Mouse (Mus musculus): ENCODE measurements around the gene Ggt6. TPM values are rescaled to one million over a fixed set of nuclear protein-coding genes. Genes with fewer than 3 reads are reported as not detected.

The Ggt6 gene
- total and polyA plus RNA-seq, 3 experiments: 0.04 TPM; not detected in 2

DNA sequence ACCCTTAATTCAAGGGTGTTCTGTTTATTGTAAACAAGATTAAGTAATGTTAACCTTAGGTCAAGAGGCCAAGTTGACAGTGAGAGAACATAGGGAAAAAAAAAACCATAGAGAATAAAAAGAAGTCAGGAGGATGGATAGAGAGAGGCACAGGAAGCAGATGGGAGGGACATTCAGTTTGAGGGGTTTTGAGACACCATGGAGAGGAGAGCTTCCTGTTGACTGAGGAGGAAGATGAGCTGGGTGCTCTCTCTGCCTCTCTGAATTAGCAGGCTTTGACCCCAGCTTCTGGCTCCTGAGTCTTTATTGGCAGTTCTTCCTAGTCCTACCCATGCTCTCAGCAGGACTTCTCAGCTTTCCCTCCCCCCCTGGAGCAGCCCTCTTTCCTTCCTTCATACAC, 10.1 kb upstream of the Ggt6 start:
- Histone ChIP-seq H3K4me1 (ENCODE audit: control insufficient read depth in 1 of 2, insufficient read depth in 2 of 2, low read length in 2 of 2) (peaks cover 4 to 16% of the 10 kb centered on the region in 2 experiments), H3K9me3 (replicated peaks; ENCODE audit: insufficient read depth, low read length) (no peaks in the 10 kb centered on the region), H3K9ac (ENCODE audit: control insufficient read depth, low read depth, low read length, poor library complexity, severe bottlenecking) (peak overlapping the region; percentile 52), H3K79me2 (ENCODE audit: control insufficient read depth, insufficient read depth, low read length, poor library complexity) (no peaks in the 10 kb centered on the region), H3K27me3 (ENCODE audit: control insufficient read depth in 1 of 2, insufficient read depth in 2 of 2, low read length in 2 of 2) (no peaks in the 10 kb centered on the region), H3K4me3 (ENCODE audit: control insufficient read depth in 1 of 2, insufficient read depth in 1 of 2, low read depth in 2 of 2, low read length in 2 of 2) (peak overlapping the region; percentile 30 to 49; a peak in 3 of 4 replicates), H3K36me3 (ENCODE audit: control insufficient read depth in 1 of 2, insufficient read depth in 2 of 2, low read length in 2 of 2) (peaks cover 0 to 6% of the 10 kb centered on the region in 2 experiments; a peak in 2 of 4 replicates), H3K27ac (ENCODE audit: control insufficient read depth, low read depth, low read length) (no peak overlapping the region)
- TF ChIP-seq TAL1 (IDR thresholded peaks at IDR 0.05; ENCODE audit: low read length): no peak
- no peak for TF ChIP-seq CHD2 (IDR thresholded peaks at IDR 0.05; ENCODE audit: low read length)
- TF ChIP-seq MYB (IDR thresholded peaks at IDR 0.05; ENCODE audit: low read depth, low read length): no peak
- no peak for TF ChIP-seq GABPA (IDR thresholded peaks at IDR 0.05; ENCODE audit: low read depth, low read length)
- no peak for TF ChIP-seq CTCF (IDR thresholded peaks at IDR 0.05 in 2 of 3, conservative IDR thresholded peaks at IDR 0.05 in 1 of 3; ENCODE audit: control insufficient read depth in 1 of 3, insufficient read depth in 1 of 3, low read depth in 2 of 3, low read length in 3 of 3, poor library complexity in 1 of 3, severe bottlenecking in 1 of 3)
- TF ChIP-seq HCFC1 (IDR thresholded peaks at IDR 0.05; ENCODE audit: low read depth, low read length): peak; percentile 79
- no peak for TF ChIP-seq GATA1 (IDR thresholded peaks at IDR 0.05; ENCODE audit: low read depth, low read length)
- no peak for TF ChIP-seq BHLHE40 (IDR thresholded peaks at IDR 0.05; ENCODE audit: borderline replicate concordance, low read depth, low read length)
- no peak for TF ChIP-seq ETS1 (IDR thresholded peaks at IDR 0.05; ENCODE audit: low read depth, low read length)
- TF ChIP-seq SIN3A (IDR thresholded peaks at IDR 0.05; ENCODE audit: low read length): no peak
- TF ChIP-seq JUND (IDR thresholded peaks at IDR 0.05; ENCODE audit: low read depth, low read length): no peak
- TF ChIP-seq MYC (IDR thresholded peaks at IDR 0.05; ENCODE audit: low read depth, low read length): no peak
- TF ChIP-seq MAFK (IDR thresholded peaks at IDR 0.05; ENCODE audit: borderline replicate concordance, low read depth, low read length): no peak
- TF ChIP-seq ZNF384 (IDR thresholded peaks at IDR 0.05; ENCODE audit: low read depth, low read length): peak; percentile 76
- no peak for TF ChIP-seq TCF12 (IDR thresholded peaks at IDR 0.05; ENCODE audit: low read depth, low read length)
- no peak for TF ChIP-seq E2F4 (IDR thresholded peaks at IDR 0.05; ENCODE audit: borderline replicate concordance, low read depth, low read length)
- TF ChIP-seq MAX (IDR thresholded peaks at IDR 0.05; ENCODE audit: low read length): no peak
- TF ChIP-seq ELF1 (IDR thresholded peaks at IDR 0.05; ENCODE audit: low read depth, low read length): 0 out of 2 replicates have a peak, but pooled peaks have one; percentile 34
- no peak for TF ChIP-seq CHD1 (IDR thresholded peaks at IDR 0.05; ENCODE audit: low read depth, low read length)
- TF ChIP-seq UBTF (IDR thresholded peaks at IDR 0.05; ENCODE audit: borderline replicate concordance, insufficient read depth, low read depth, low read length): no peak
- TF ChIP-seq POLR2A (IDR thresholded peaks at IDR 0.05; ENCODE audit: control insufficient read depth in 1 of 2, insufficient read depth in 1 of 2, low read depth in 1 of 2, low read length in 2 of 2, poor library complexity in 1 of 2): peak in 1 of 2 experiments; percentile 50; a peak in 2 of 4 replicates
- TF ChIP-seq MXI1 (IDR thresholded peaks at IDR 0.05; ENCODE audit: low read depth, low read length): no peak
- no peak for TF ChIP-seq MEF2A (IDR thresholded peaks at IDR 0.05; ENCODE audit: extremely low read depth, insufficient replicate concordance, low read depth, low read length, poor library complexity, severe bottlenecking)
- TF ChIP-seq NELFE (IDR thresholded peaks at IDR 0.05; ENCODE audit: low read depth, low read length): peak; percentile 43; the same call in 1 of the 2 replicates
- TF ChIP-seq ZC3H11A (IDR thresholded peaks at IDR 0.05; ENCODE audit: low read depth, low read length): no peak
- peak; percentile 84 for TF ChIP-seq TBP (IDR thresholded peaks at IDR 0.05; ENCODE audit: low read depth, low read length)
- TF ChIP-seq NRF1 (IDR thresholded peaks at IDR 0.05; ENCODE audit: insufficient read depth, low read depth, low read length, poor library complexity, severe bottlenecking): no peak
- no peak for TF ChIP-seq ZMIZ1 (IDR thresholded peaks at IDR 0.05; ENCODE audit: low read depth, low read length)
- TF ChIP-seq KAT2A (conservative IDR thresholded peaks at IDR 0.05; ENCODE audit: low read depth, low read length): no peak
- peak; percentile 81 for DNase-seq (ENCODE audit: low read depth, low spot score)

Measured in MEL (cell line).